Mouse (Mus musculus): ENCODE measurements around the gene Gm34302. TPM values are rescaled to one million over a fixed set of nuclear protein-coding genes. Genes with fewer than 3 reads are reported as not detected.
"Not testable (repeated sequence)": the region's sequence is repeated elsewhere in the genome, so short reads cannot be mapped to it uniquely, and the experiment has no call there.

Gene Gm34302
- polyA plus RNA-seq (2015; fragmentation: Nextera tagmentation; extraction: Ambion mirVana), result not detected in 2 replicates

DNA sequence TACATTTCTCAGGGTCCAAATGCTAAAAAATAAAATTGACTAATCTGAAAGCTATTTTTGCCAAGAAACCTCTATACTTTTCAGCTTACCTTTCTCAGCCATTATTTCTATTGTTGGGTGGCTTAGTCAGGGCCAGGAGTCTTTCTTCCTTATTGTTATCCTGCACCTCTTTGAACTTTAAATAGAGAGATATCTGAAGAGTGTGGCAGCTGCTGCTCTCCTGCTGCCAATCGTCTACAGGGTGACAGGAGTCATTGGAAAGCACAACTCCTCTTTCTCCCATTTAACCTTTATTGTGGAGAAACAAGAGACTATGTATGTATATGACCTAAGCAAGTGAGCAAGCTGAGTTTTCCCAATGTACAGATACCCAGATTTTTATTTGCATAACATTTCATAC lies at the start of gene Gm34302:
Gene Gm34302 (minus strand): TSS at position 154 of the 400 bp plus-strand sequence.
- WGBS (ENCODE audit: insufficient replicate concordance), result 41% methylated on average over 1 of the region's 1 CpGs
- Histone ChIP-seq H3K4me1 (replicated peaks) (no peaks in the 10 kb centered on the region), H3K36me3 (no peaks in the 10 kb centered on the region), H3K4me2 (no peak within 1 kb of the TSS), H3K9ac (no peak within 1 kb of the TSS), H3K27me3 (no peaks in the 10 kb centered on the region), H3K27ac (no peak within 1 kb of the TSS), H3K4me3 (replicated peaks) (no peak within 1 kb of the TSS), H3K9me3 (replicated peaks) (no peaks in the 10 kb centered on the region)
- ATAC-seq (ENCODE audit: low read depth), result no peak
- DNase-seq, result no peak

DNA sequence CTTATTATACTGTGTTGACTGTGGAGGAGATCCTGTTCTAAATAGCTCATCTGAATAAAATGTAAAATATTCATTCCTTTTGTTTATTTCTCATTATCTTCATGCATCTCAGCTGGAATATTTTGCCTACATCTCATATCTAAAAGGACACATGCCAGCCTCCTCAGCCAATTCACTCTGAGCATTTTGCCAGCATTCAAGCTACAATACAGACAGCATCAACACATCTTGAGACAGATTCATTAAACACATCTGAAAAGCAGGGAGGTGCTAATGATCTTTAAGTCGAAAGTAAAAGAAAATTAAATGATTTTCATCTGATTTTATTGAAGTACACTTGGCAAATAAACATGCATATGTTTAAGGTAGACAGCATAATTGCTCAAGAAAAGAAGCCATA lies 48.2 kb upstream of the Gm34302 start:
- ATAC-seq (ENCODE audit: low read depth), result no peak
- Histone ChIP-seq H3K4me2 (no peak overlapping the region), H3K36me3 (no peaks in the 10 kb centered on the region), H3K9me3 (replicated peaks) (no peaks in the 10 kb centered on the region), H3K9ac (no peak overlapping the region), H3K4me3 (replicated peaks) (no peak overlapping the region), H3K4me1 (replicated peaks) (no peaks in the 10 kb centered on the region), H3K27me3 (no peaks in the 10 kb centered on the region), H3K27ac (no peak overlapping the region)
- no peak for DNase-seq
- 24% methylated on average over 1 of the region's 1 CpGs for WGBS (ENCODE audit: insufficient replicate concordance)

- 65% methylated on average over 1 of the region's 1 CpGs for WGBS (ENCODE audit: insufficient replicate concordance)
- no peak for ATAC-seq (ENCODE audit: low read depth)
Observed at GRCm38 (mm10) chr3:63517681-63518080, 34.0 kb upstream of the Gm34302 start.

DNA sequence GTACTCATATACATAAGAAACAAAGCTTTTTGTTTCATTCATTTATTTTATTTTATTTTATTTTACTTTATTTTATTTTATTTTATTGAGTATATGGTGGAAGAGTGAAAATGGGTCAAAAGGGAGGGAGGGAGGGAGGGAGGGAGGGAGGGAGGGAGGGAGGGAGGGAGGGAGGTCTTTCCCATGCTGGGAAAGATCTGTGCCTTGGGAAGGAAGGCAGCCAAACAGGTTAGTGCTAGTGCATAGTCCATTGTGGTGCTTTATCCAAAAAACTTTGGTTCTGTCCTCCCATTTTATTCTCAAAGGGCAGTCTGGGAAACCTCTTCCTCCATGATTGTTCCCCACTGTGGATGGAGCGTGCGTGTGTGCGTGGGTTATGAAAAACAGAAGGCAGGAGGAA lies 32.6 kb upstream of the Gm34302 start:
- H3K4me3 ChIP-seq (replicated peaks); H3K9ac ChIP-seq; H3K9me3 ChIP-seq (replicated peaks); H3K4me2 ChIP-seq; H3K27me3 ChIP-seq; ATAC-seq (ENCODE audit: low read depth); H3K4me1 ChIP-seq (replicated peaks); H3K36me3 ChIP-seq; DNase-seq; H3K27ac ChIP-seq: not testable (repeated sequence)
- WGBS (ENCODE audit: insufficient replicate concordance), result 84% methylated on average over 3 of the region's 3 CpGs

More at GRCm38 (mm10) chr3:63517681-63518080, 34.0 kb upstream of the Gm34302 start:
- Histone ChIP-seq H3K27ac (no peak overlapping the region), H3K9me3 (replicated peaks) (no peaks in the 10 kb centered on the region), H3K27me3 (no peaks in the 10 kb centered on the region), H3K9ac (no peak overlapping the region), H3K4me1 (replicated peaks) (no peaks in the 10 kb centered on the region), H3K36me3 (no peaks in the 10 kb centered on the region), H3K4me2 (no peak overlapping the region), H3K4me3 (replicated peaks) (no peak overlapping the region)
- no peak for DNase-seq

GRCm38 (mm10) chr3:63511316-63511715 lies 27.6 kb upstream of the Gm34302 start:
- no peak overlapping the region for H3K4me2 ChIP-seq
- no peak overlapping the region for H3K27ac ChIP-seq
- no peaks in the 10 kb centered on the region for H3K27me3 ChIP-seq
- DNase-seq, result no peak
- H3K9ac ChIP-seq, result no peak overlapping the region
- H3K4me3 ChIP-seq (replicated peaks), result no peak overlapping the region
- whole genome bisulfite sequencing (ENCODE audit: insufficient replicate concordance), result 70% methylated on average over 6 of the region's 6 CpGs
- H3K4me1 ChIP-seq (replicated peaks), result no peaks in the 10 kb centered on the region
- H3K36me3 ChIP-seq, result no peaks in the 10 kb centered on the region
- no peak for ATAC-seq (ENCODE audit: low read depth)
- no peaks in the 10 kb centered on the region for H3K9me3 ChIP-seq (replicated peaks)

GRCm38 (mm10) chr3:63509484-63509883 lies 25.8 kb upstream of the Gm34302 start:
- 65% methylated on average over 2 of the region's 2 CpGs for WGBS (ENCODE audit: insufficient replicate concordance)
- no peak for DNase-seq
- H3K27ac ChIP-seq, result no peak overlapping the region
- H3K27me3 ChIP-seq, result no peaks in the 10 kb centered on the region
- no peak overlapping the region for H3K4me2 ChIP-seq
- no peaks in the 10 kb centered on the region for H3K36me3 ChIP-seq
- no peak for ATAC-seq (ENCODE audit: low read depth)
- no peaks in the 10 kb centered on the region for H3K9me3 ChIP-seq (replicated peaks)
- H3K9ac ChIP-seq, result no peak overlapping the region
- H3K4me1 ChIP-seq (replicated peaks), result no peaks in the 10 kb centered on the region
- H3K4me3 ChIP-seq (replicated peaks), result no peak overlapping the region

GRCm38 (mm10) chr3:63508924-63509323 lies 25.2 kb upstream of the Gm34302 start:
- 64% methylated on average over 5 of the region's 5 CpGs for WGBS (ENCODE audit: insufficient replicate concordance)
- Histone ChIP-seq H3K27ac (no peak overlapping the region), H3K27me3 (no peaks in the 10 kb centered on the region), H3K9me3 (replicated peaks) (no peaks in the 10 kb centered on the region), H3K36me3 (no peaks in the 10 kb centered on the region), H3K9ac (no peak overlapping the region), H3K4me2 (no peak overlapping the region), H3K4me3 (replicated peaks) (no peak overlapping the region), H3K4me1 (replicated peaks) (no peaks in the 10 kb centered on the region)
- ATAC-seq (ENCODE audit: low read depth), result no peak
- DNase-seq, result no peak

GRCm38 (mm10) chr3:63504433-63504832 lies 20.8 kb upstream of the Gm34302 start:
- Histone ChIP-seq H3K9me3 (replicated peaks) (no peaks in the 10 kb centered on the region), H3K27ac (no peak overlapping the region), H3K4me2 (no peak overlapping the region), H3K4me1 (replicated peaks) (no peaks in the 10 kb centered on the region), H3K27me3 (no peaks in the 10 kb centered on the region), H3K36me3 (no peaks in the 10 kb centered on the region), H3K9ac (no peak overlapping the region), H3K4me3 (replicated peaks) (no peak overlapping the region)
- no peak for DNase-seq
- ATAC-seq (ENCODE audit: low read depth), result no peak
- 77% methylated on average over 5 of the region's 5 CpGs for WGBS (ENCODE audit: insufficient replicate concordance)

- DNase-seq, result no peak
- Histone ChIP-seq H3K4me2 (no peak overlapping the region), H3K4me3 (replicated peaks) (no peak overlapping the region), H3K9ac (no peak overlapping the region), H3K4me1 (replicated peaks) (no peaks in the 10 kb centered on the region), H3K36me3 (no peaks in the 10 kb centered on the region), H3K27me3 (no peaks in the 10 kb centered on the region), H3K9me3 (replicated peaks) (no peaks in the 10 kb centered on the region), H3K27ac (no peak overlapping the region)
- WGBS (ENCODE audit: insufficient replicate concordance), result 51% methylated on average over 5 of the region's 5 CpGs
- no peak for ATAC-seq (ENCODE audit: low read depth)
Observed at GRCm38 (mm10) chr3:63494625-63495382, 11.1 kb upstream of the Gm34302 start.

- Histone ChIP-seq H3K9me3 (replicated peaks) (no peaks in the 10 kb centered on the region), H3K36me3 (no peaks in the 10 kb centered on the region), H3K9ac (no peak overlapping the region), H3K4me2 (no peak overlapping the region), H3K4me1 (replicated peaks) (no peaks in the 10 kb centered on the region), H3K4me3 (replicated peaks) (no peak overlapping the region), H3K27me3 (no peaks in the 10 kb centered on the region), H3K27ac (no peak overlapping the region)
- DNase-seq (no peak), ATAC-seq (ENCODE audit: low read depth) (no peak)
- WGBS (ENCODE audit: insufficient replicate concordance), result 64% methylated on average over 4 of the region's 4 CpGs
Observed at GRCm38 (mm10) chr3:63493563-63493962, 9.9 kb upstream of the Gm34302 start.

DNA sequence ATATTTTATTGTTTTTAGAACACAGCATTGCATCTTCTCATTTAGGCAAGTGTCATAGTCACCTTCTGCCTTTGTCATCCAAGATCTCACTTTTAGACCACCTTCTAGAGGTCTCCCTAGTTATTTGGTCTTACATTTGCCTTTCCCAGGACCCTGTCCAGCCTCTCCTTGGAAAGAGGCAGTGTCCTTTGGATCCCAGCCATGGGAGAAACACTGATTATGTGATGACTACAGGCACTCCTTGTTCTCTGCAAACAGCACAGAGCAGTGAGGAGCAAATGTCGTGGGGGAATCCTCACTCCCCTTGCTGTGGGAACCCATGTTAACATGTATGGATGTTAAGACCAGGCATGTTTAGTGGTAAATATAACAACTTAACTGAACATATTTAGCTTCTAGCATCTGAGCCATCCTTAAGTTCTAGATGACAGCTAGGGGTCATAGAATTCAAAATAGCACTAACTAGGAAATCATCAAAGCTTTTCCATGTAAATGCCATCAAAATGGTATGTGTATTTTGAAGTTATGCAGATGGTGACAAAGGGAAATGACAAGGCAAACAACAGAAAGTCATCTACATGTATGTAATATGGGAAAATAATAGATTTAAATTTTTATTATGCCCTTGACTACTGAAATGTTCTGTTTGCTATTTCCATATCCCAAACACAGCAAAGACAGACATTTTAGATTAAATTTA lies 43.1 kb downstream of the Gm34302 start:
- H3K4me1 ChIP-seq (replicated peaks), result no peaks in the 10 kb centered on the region
- DNase-seq, result no peak
- 47% methylated on average over 1 of the region's 1 CpGs for WGBS (ENCODE audit: insufficient replicate concordance)
- H3K9me3 ChIP-seq (replicated peaks), result no peaks in the 10 kb centered on the region
- no peaks in the 10 kb centered on the region for H3K36me3 ChIP-seq
- no peak overlapping the region for H3K4me2 ChIP-seq
- H3K27me3 ChIP-seq, result no peaks in the 10 kb centered on the region
- no peak overlapping the region for H3K4me3 ChIP-seq (replicated peaks)
- no peak overlapping the region for H3K27ac ChIP-seq
- no peak overlapping the region for H3K9ac ChIP-seq
- ATAC-seq (ENCODE audit: low read depth), result no peak

DNA sequence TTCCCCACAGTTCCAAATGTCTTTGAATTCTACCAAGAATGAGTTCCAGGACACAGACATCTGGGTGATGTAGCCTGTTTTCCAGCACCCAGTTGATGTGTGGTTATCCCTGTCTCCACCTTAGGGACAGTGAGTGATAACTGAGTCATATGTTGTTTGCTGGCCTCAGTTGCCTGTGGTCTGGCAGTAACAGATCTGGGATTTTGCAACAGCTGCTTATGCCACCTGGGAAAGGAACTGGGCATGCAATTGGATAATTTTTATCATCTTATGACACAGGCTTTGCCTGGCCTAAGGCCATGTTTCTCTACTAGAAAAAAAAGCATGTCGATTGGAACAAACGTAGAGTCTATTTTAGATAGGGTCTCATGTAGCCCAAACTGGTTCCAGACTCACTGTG lies 43.9 kb downstream of the Gm34302 start:
- DNase-seq (no peak), ATAC-seq (ENCODE audit: low read depth) (no peak)
- 78% methylated on average over 2 of the region's 2 CpGs for WGBS (ENCODE audit: insufficient replicate concordance)

More for the DNA sequence above, 43.9 kb downstream of the Gm34302 start:
- H3K9me3 ChIP-seq (replicated peaks), result no peaks in the 10 kb centered on the region
- no peak overlapping the region for H3K9ac ChIP-seq
- no peaks in the 10 kb centered on the region for H3K4me1 ChIP-seq (replicated peaks)
- H3K27ac ChIP-seq, result no peak overlapping the region
- H3K27me3 ChIP-seq, result no peaks in the 10 kb centered on the region
- no peaks in the 10 kb centered on the region for H3K36me3 ChIP-seq
- H3K4me3 ChIP-seq (replicated peaks), result no peak overlapping the region
- no peak overlapping the region for H3K4me2 ChIP-seq
